Mouse (Mus musculus): ENCODE data around the gene Dgat2.

DNA sequence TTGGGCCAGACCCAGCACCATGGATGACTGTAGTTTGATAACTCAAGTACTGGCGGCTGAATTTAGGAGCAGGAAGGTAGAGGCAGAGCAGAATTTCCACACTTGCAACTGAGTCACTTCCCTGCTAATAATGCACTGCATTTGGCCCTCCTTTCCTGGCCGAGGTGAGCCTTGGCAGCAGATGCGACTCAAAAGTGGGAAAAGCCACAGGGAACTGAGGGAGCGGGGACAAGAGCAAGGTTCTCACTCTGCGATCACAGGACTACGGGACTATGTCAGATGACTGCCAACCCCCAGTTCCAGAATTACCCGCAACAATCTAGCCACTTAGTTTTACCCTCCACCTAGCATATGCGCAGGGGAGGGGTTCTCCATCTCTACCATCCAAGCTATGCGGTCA lies 3.2 kb downstream of the Dgat2 start:
- no peak for TF ChIP-seq EP300 (IDR thresholded peaks at IDR 0.05)
- no peak for TF ChIP-seq CTCF (IDR thresholded peaks at IDR 0.05)
